Mouse (Mus musculus) megakaryocyte, embryonic 14.5 days (primary cell): ENCODE measurements around the gene Skiv2l.

Experiments used
- FLI1 ChIP-seq: IDR thresholded peaks from 2 replicates; pipeline ENCODE4 v1.6.1; 2012; ENCODE audit warnings: low read length, inconsistent platforms, mixed read lengths
- GATA1 ChIP-seq: IDR thresholded peaks from 3 replicates; pipeline ENCODE4 v1.6.1; 2012; ENCODE audit warnings: mixed read lengths, low read length, inconsistent platforms, borderline replicate concordance

GRCm38 (mm10) chr17:34860514-34860913 lies 10.5 kb upstream of the Skiv2l start:
- TF ChIP-seq GATA1 (no peak), FLI1 (no peak)
